Mouse (Mus musculus) stomach, postnatal 0 days (tissue): ENCODE measurements around the gene Plxna2.

Experiments
- CTCF ChIP-seq: IDR thresholded peaks from 2 replicates; pipeline ENCODE4 v1.5.1; 2016; ENCODE audit warnings: antibody characterized with exemption, low read depth, mild to moderate bottlenecking, moderate library complexity
- EP300 ChIP-seq: optimal IDR thresholded peaks from 2 replicates; pipeline ENCODE3; 2016; ENCODE audit warnings: antibody characterized with exemption

DNA sequence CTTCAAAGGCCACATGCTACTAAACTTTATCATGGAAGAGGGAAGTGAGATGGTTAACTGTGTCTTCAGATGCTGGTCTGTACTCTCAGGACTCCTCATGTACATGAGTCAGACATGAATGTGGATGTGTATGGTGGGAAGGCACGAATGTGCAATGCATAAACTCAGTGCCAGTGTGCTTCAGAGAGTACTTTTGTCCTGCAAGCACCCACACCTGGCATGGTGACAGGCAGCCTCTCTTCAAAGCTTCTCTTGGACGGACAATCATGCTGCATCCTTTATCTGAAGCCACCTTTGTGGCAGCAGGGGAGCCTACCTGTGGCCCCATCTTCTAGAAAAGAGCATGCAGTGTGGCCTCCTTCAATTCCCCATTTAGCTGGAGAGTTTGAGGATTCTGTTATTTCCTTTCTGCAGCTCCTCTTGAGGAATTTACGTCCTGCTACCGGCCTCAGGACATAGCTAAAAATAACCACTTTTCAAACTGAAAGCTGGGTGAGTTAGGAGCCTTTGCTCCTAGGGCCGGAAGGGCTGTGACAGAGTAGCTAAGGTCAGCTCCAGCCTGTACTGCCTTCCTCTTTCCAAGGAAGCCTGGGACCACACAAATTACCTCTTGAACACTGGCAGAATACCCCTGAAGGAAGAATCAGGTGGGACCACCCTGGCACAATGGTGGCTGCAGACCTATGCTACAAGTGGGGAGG is 23.7 kb downstream of the Plxna2 start:
- TF ChIP-seq CTCF, result no peak
- TF ChIP-seq EP300, result no peak
